Mouse (Mus musculus): ENCODE measurements around the gene Zmym2.

The Zmym2 gene

GRCm38 (mm10) chr14:56918532-56918931 lies 32.1 kb downstream of the Zmym2 start:
- in situ Hi-C loops (cut with MboI): no loop called here

- in situ Hi-C loops (cut with MboI): no loop called here
These were observed 49.0 kb downstream of the Zmym2 start for GRCm38 (mm10) chr14:56935481-56935880.

- in situ Hi-C loops (cut with MboI): no loop called here
These were observed 53.5 kb downstream of the Zmym2 start for GRCm38 (mm10) chr14:56939903-56940302.

GRCm38 (mm10) chr14:56952928-56953327 lies 66.5 kb downstream of the Zmym2 start:
- in situ Hi-C loops (cut with MboI): no loop called here

GRCm38 (mm10) chr14:56954393-56954792 lies 67.9 kb downstream of the Zmym2 start:
- in situ Hi-C loops (cut with MboI): no loop called here

GRCm38 (mm10) chr14:56963969-56964734 lies 77.7 kb downstream of the Zmym2 start:
- in situ Hi-C loops (cut with MboI): no loop called here

GRCm38 (mm10) chr14:56969653-56970052 lies 83.2 kb downstream of the Zmym2 start:
- in situ Hi-C loops (cut with MboI): no loop called here

- in situ Hi-C loops (cut with MboI): no loop called here
These were observed 83.7 kb downstream of the Zmym2 start for GRCm38 (mm10) chr14:56970160-56970559.

GRCm38 (mm10) chr14:56978045-56978655 lies 91.7 kb downstream of the Zmym2 start:
- in situ Hi-C loops (cut with MboI): no loop called here

- in situ Hi-C loops (cut with MboI): no loop called here
These were observed 102.2 kb downstream of the Zmym2 start for GRCm38 (mm10) chr14:56988621-56989020.

Measured in mature B cell (primary cell).